Mouse (Mus musculus) CH12.LX (cell line): ENCODE results near the gene Thsd4.

Experiments used
- CTCF ChIP-seq, 2 experiments: IDR thresholded peaks in 1 of 2; conservative IDR thresholded peaks in 1 of 2; 2 replicates each; pipeline ENCODE4 v1.5.1; 2011 to 2012; ENCODE audit warnings: low read depth in 2 of 2, low read length in 2 of 2, improper control_type of control experiment in 1 of 2, inconsistent platforms in 1 of 2, mild to moderate bottlenecking in 1 of 2, moderate library complexity in 1 of 2
- EP300 ChIP-seq: IDR thresholded peaks from 2 replicates; pipeline ENCODE4 v1.6.1; 2011; ENCODE audit warnings: low read length, improper control_type of control experiment
- POLR2A ChIP-seq: IDR thresholded peaks from 2 replicates; pipeline ENCODE4 v1.6.1; 2011; ENCODE audit warnings: low read depth, mild to moderate bottlenecking, improper control_type of control experiment, low read length
- TBP ChIP-seq: conservative IDR thresholded peaks from 2 replicates; pipeline ENCODE4 v1.6.1; 2011; ENCODE audit warnings: low read depth, low read length, improper control_type of control experiment
- ZKSCAN1 ChIP-seq: IDR thresholded peaks from 2 replicates; pipeline ENCODE4 v1.6.1; 2012; ENCODE audit warnings: low read depth, inconsistent platforms, low read length, improper control_type of control experiment, borderline replicate concordance

DNA sequence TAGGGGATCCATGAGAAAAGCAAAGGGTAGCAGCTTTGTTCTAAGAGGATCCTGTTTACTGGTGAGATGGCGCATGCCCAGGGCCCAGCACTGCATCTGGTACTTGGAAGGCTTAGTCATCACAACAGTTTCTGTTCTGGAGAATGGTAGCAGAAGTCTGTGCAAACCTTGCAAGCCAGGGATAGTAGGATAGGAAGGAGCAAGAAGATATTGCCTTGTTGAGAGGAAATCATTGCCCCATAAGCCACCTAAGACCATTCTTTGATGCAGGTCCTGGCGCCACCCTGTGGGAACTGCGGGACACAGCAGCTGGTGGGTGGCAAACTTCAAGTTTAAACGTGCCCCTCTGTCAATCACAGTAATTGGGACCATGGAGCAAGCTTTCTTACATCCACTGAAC lies 354.9 kb downstream of the Thsd4 start:
- TF ChIP-seq POLR2A: no peak
- no peak for TF ChIP-seq EP300
- TF ChIP-seq CTCF (conservative IDR thresholded peaks at IDR 0.05 in 1 of 2, IDR thresholded peaks at IDR 0.05 in 1 of 2; ENCODE audit: low read depth in 2 of 2, low read length in 2 of 2): peak in 1 of 2 experiments; percentile 52; a peak in 2 of 4 replicates
- no peak for TF ChIP-seq TBP
- no peak for TF ChIP-seq ZKSCAN1
